Mouse (Mus musculus) ES-E14 (cell line): ENCODE results near the gene Gsx2. TPM values are rescaled to one million over a fixed set of nuclear protein-coding genes. Genes with fewer than 3 reads are reported as not detected.

ENCODE experiments used
- DNase-seq: peaks from one replicate; pipeline ENCODE4 v3.0.0-alpha.2; 2013; ENCODE audit warnings: low read depth, low spot score
- H3K27ac ChIP-seq: 2 replicates; pipeline ENCODE4 v1.5.1; 2012; ENCODE audit warnings: low read depth, mild to moderate bottlenecking, low read length, moderate library complexity, mixed read lengths; ENCODE audit not compliant: poor library complexity, insufficient read depth, severe bottlenecking
- H3K36me3 ChIP-seq: 2 replicates; pipeline ENCODE4 v1.6.1; 2012; ENCODE audit warnings: mild to moderate bottlenecking, low read length, moderate library complexity, mixed read lengths; ENCODE audit not compliant: control insufficient read depth, poor library complexity, insufficient read depth, severe bottlenecking
- H3K4me1 ChIP-seq, 2 experiments: fragments of 150-350 bp in 1 of 2; sonication (generic) in 1 of 2; 2 replicates each; pipeline ENCODE4 v1.6.1; 2012; ENCODE audit warnings: low read length in 2 of 2, mild to moderate bottlenecking in 1 of 2, mixed read lengths in 1 of 2; ENCODE audit not compliant: control insufficient read depth in 2 of 2, insufficient read depth in 2 of 2, poor library complexity in 1 of 2
- H3K4me3 ChIP-seq, 2 experiments: fragments of 150-350 bp in 1 of 2; sonication (generic) in 1 of 2; 2 replicates each; pipeline ENCODE4 v1.5.1; 2012; ENCODE audit warnings: low read length in 2 of 2, low read depth in 1 of 2, mild to moderate bottlenecking in 1 of 2, mixed read lengths in 1 of 2; ENCODE audit not compliant: insufficient read depth in 1 of 2, poor library complexity in 1 of 2, severe bottlenecking in 1 of 2
- H3K9ac ChIP-seq: 2 replicates; pipeline ENCODE4 v1.6.1; 2012; ENCODE audit warnings: low read depth, mild to moderate bottlenecking, low read length, mixed read lengths; ENCODE audit not compliant: poor library complexity, insufficient read depth, severe bottlenecking
- H3K9me3 ChIP-seq: fragments of 150-350 bp; sonication (generic); 2 replicates; pipeline ENCODE4 v1.6.1; 2012; ENCODE audit warnings: low read depth, mild to moderate bottlenecking, low read length; ENCODE audit not compliant: control insufficient read depth, insufficient read depth
- CHD2 ChIP-seq: IDR thresholded peaks from 2 replicates; pipeline ENCODE4 v1.6.1; 2014; ENCODE audit warnings: mild to moderate bottlenecking, low read depth, low read length, inconsistent platforms
- HCFC1 ChIP-seq: IDR thresholded peaks from 2 replicates; pipeline ENCODE4 v1.6.1; 2012; ENCODE audit warnings: low read length, inconsistent platforms, borderline replicate concordance; ENCODE audit not compliant: insufficient read depth
- MAFK ChIP-seq: IDR thresholded peaks from 2 replicates; pipeline ENCODE4 v1.6.1; 2014; ENCODE audit warnings: mild to moderate bottlenecking, low read depth, low read length, inconsistent platforms; ENCODE audit not compliant: insufficient read depth
- ZC3H11A ChIP-seq: IDR thresholded peaks from 2 replicates; pipeline ENCODE4 v1.6.1; 2012; ENCODE audit warnings: low read depth, mild to moderate bottlenecking, inconsistent platforms, low read length, borderline replicate concordance
- ZNF384 ChIP-seq: IDR thresholded peaks from 2 replicates; pipeline ENCODE4 v1.6.1; 2012; ENCODE audit warnings: low read depth, low read length, inconsistent platforms
- in situ Hi-C, 2 experiments: fragments of 600-800 bp; cut with MboI; formaldehyde crosslinking; loops; one replicate each; pipeline ENCODE4 v1.15.1; 2025; ENCODE audit warnings: low sequenced_read_pairs in 2 of 2, inconsistent platforms in 1 of 2; ENCODE audit not compliant: unreplicated experiment in 2 of 2
- total RNA-seq: library from RNA; depleted of rRNA; stranded (reverse); fragments of 300-350 nt; gene quantifications from 2 replicates; pipeline ENCODE4 v1.2.3, GENCODE M21; 2012

The Gsx2 gene
- total RNA-seq, 1 experiment, result not detected

DNA sequence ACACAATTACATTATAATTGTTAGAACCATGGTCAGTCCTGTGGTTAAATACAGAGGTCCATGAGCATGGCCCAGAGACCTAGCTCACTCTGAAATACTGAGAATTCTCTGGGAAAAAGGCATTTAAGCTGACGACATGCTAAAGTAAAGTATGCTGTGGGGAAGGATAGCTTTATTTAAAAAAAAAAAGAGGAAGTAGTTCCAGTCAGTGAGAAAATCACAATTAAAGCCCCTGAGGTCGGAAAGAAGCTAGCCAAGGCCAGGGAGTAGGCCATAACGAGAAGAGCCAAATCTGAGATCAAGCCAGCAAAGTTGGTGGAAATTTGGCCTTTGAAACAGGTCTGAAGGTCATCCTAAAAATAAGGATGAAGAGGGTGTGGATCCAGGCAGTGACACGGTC, 24.3 kb upstream of the Gsx2 start:
- DNase-seq, result no peak
- H3K27ac ChIP-seq, result no peak overlapping the region
- no peak for TF ChIP-seq CHD2
- TF ChIP-seq ZC3H11A, result no peak
- TF ChIP-seq ZNF384, result no peak
- TF ChIP-seq HCFC1, result no peak
- no peak for TF ChIP-seq MAFK
- H3K36me3 ChIP-seq, result no peaks in the 10 kb centered on the region
- H3K4me3 ChIP-seq, result no peak overlapping the region
- peaks cover 0 to 6% of the 10 kb centered on the region in 2 experiments; a peak in 1 of 4 replicates for H3K4me1 ChIP-seq
- H3K9me3 ChIP-seq, result no peaks in the 10 kb centered on the region
- in situ Hi-C loops, result no loop called here
- no peak overlapping the region for H3K9ac ChIP-seq

- Histone ChIP-seq H3K9me3 (no peaks in the 10 kb centered on the region), H3K27ac (no peak overlapping the region), H3K4me1 (peaks cover 0 to 4% of the 10 kb centered on the region in 2 experiments; a peak in 1 of 4 replicates), H3K9ac (no peak overlapping the region), H3K4me3 (no peak overlapping the region), H3K36me3 (no peaks in the 10 kb centered on the region)
- TF ChIP-seq ZC3H11A, result no peak
- TF ChIP-seq HCFC1, result no peak
- TF ChIP-seq ZNF384, result no peak
- TF ChIP-seq MAFK, result no peak
- TF ChIP-seq CHD2, result no peak
- in situ Hi-C loops, result loop anchor here in 1 of 2 experiments (10.0 kb wide), 1 partner anchor 118 kb away; no protein-coding TSS in a partner anchor
- no peak for DNase-seq
Observed at GRCm38 (mm10) chr5:75063177-75063576, 12.2 kb upstream of the Gsx2 start.

DNA sequence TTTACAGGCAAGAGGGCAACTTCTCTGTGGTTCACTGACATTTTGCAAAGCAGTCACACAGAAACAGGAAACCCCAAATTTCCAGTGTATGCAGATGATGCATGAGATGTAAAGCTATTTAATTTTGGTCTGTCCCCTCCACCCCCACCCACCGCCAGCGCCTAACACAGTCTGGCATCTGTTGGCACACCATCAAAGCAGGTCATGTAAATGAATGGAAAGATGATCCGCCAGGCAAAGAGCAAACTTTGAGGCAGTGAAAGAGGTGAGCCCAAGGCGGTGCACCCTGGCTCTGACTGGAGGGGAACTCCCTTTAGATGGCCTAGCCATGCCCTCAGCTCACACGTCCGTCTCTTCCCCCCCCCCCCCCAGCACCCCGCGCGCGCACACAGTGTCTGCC, 8.7 kb upstream of the Gsx2 start:
- Histone ChIP-seq H3K4me3 (peak overlapping the region; percentile 63 to 66), H3K4me1 (peaks cover 0 to 6% of the 10 kb centered on the region in 2 experiments; a peak in 1 of 4 replicates), H3K9me3 (no peaks in the 10 kb centered on the region), H3K9ac (peak overlapping the region; percentile 54; the same call in 1 of the 2 replicates), H3K27ac (no peak overlapping the region), H3K36me3 (no peaks in the 10 kb centered on the region)
- in situ Hi-C loops, result loop anchor here in 1 of 2 experiments (10.0 kb wide), 1 partner anchor 122 kb away; no protein-coding TSS in a partner anchor
- no peak for DNase-seq
- TF ChIP-seq ZC3H11A (no peak), CHD2 (no peak), HCFC1 (no peak), MAFK (no peak), ZNF384 (no peak)

DNA sequence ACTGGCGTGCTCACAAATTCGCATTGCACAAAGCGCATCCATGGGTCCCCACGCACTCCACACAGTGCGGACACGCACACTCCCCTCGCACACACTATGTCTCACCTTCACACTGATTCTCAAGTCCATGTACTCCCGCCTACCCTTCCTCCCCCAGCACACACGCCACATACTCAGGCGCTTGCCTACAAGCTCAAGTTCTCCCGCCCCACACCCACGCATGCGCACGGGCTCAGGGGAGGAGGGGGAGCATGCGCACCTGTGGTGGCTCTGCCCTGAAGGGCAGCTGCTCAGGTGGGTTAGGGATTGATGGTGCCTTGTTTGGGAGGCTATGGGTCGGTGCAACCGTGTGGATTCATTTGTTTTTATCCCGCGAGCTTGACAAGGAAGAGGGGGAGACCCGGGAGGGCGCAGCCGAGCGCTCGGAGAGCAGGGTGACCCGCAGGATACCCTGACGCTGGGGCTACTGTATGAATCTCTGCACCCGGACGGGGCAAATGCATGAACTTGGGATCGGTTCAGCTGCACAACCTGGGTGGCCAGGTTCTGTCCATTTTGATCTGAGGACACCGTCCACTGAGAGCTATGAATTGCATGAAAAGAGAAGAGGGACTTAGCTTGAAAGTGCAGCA, 8.2 kb upstream of the Gsx2 start:
- in situ Hi-C loops, result loop anchor here in 1 of 2 experiments (10.0 kb wide), 1 partner anchor 122 kb away; no protein-coding TSS in a partner anchor
- H3K27ac ChIP-seq, result no peak overlapping the region

More for the DNA sequence above, 8.2 kb upstream of the Gsx2 start:
- H3K4me1 ChIP-seq, result peaks cover 0 to 6% of the 10 kb centered on the region in 2 experiments; a peak in 1 of 4 replicates
- no peak for TF ChIP-seq HCFC1
- TF ChIP-seq ZNF384, result no peak
- TF ChIP-seq MAFK, result no peak
- TF ChIP-seq ZC3H11A, result no peak
- TF ChIP-seq CHD2, result no peak
- H3K9me3 ChIP-seq, result no peaks in the 10 kb centered on the region
- no peaks in the 10 kb centered on the region for H3K36me3 ChIP-seq
- peak; percentile 84 for DNase-seq
- peak overlapping the region; percentile 63 to 66 for H3K4me3 ChIP-seq
- peak overlapping the region; percentile 54; the same call in 1 of the 2 replicates for H3K9ac ChIP-seq
